Comparison of ENCODE assay signal across 8 mouse cellular contexts in genomic region chr2:163718526-163718925, GRCm38 (mm10). TPM values are rescaled to one million over a fixed set of nuclear protein-coding genes. Genes with fewer than 3 reads are reported as not detected.
DNase-seq lines count a peak whose midpoint lies in the region; ATAC-seq and TF ChIP-seq lines count a peak whose summit lies in the region.
"Had no signal": no experiment of that assay in that cellular context is flagged by ENCODE, and none has a peak within 500 bp of the region (broad histone marks: within the 10 kb centered on the region; RNA-seq: fewer than 3 reads in every experiment).

No protein-coding gene starts in this region.

- H3K9me3 ChIP-seq in liver, embryonic 16.5 days (replicated peaks; ENCODE audit: control insufficient read depth, low read length) = no peaks in the 10 kb centered on the region
- H3K9me3 ChIP-seq: lung, embryonic 15.5 days had no signal

- peak; percentile 62 for DNase-seq in gastrocnemius, adult 2 months
- no peak for DNase-seq in gastrocnemius, postnatal 10 days
- peak; percentile 57 for DNase-seq in kidney, adult 9 months
- DNase-seq in kidney, postnatal 10 days = no peak
- peak; percentile 26 for DNase-seq in gonadal fat pad, adult 2 months (ENCODE audit: low read depth)
- DNase-seq in lung, postnatal 4 days = no peak

- intact Hi-C loops in gastrocnemius, adult 2 months (cut with DNase I) = no loop called here

- H3K4me2 ChIP-seq in liver, embryonic 16.5 days (ENCODE audit: low read depth, low read length) = peak overlapping the region; percentile 38; the same call in 1 of the 2 replicates
- H3K4me2 ChIP-seq: lung, embryonic 15.5 days had no signal

- H3K4me3 ChIP-seq in gastrocnemius, adult 2 months = no peak overlapping the region
- H3K4me3 ChIP-seq in liver, embryonic 16.5 days (ENCODE audit: low read depth, low read length) = no peak overlapping the region
- H3K4me3 ChIP-seq: lung, embryonic 15.5 days had no signal

- no peaks in the 10 kb centered on the region for H3K36me3 ChIP-seq in liver, embryonic 16.5 days (ENCODE audit: control insufficient read depth, insufficient read depth)

- 63% methylated on average over 2 of the region's 2 CpGs for WGBS in liver, embryonic 16.5 days (ENCODE audit: insufficient replicate concordance)

- ATAC-seq in liver, embryonic 16.5 days (ENCODE audit: low read depth) = no peak

- H3K27me3 ChIP-seq in liver, embryonic 16.5 days (ENCODE audit: control insufficient read depth, insufficient read depth, low read depth, low read length) = no peaks in the 10 kb centered on the region
- H3K27me3 ChIP-seq: lung, embryonic 15.5 days had no signal

- H3K27ac ChIP-seq in gastrocnemius, adult 2 months = peak overlapping the region; percentile 87
- H3K27ac ChIP-seq in liver, embryonic 16.5 days (ENCODE audit: low read length) = 0 out of 2 replicates have a peak overlapping the region, but pooled peaks have one; percentile 39
- H3K27ac ChIP-seq: lung, embryonic 15.5 days had no signal

- H3K4me1 ChIP-seq in liver, embryonic 16.5 days (ENCODE audit: control insufficient read depth, low read depth, low read length) = peaks cover 15% of the 10 kb centered on the region

- TF ChIP-seq CTCF in gastrocnemius, adult 2 months (IDR thresholded peaks at IDR 0.05) = no peak

- no peak overlapping the region for H3K9ac ChIP-seq in liver, embryonic 16.5 days (ENCODE audit: low read depth, low read length)
- H3K9ac ChIP-seq: lung, embryonic 15.5 days had no signal

RNA-seq across cellular contexts. Expression of gene Ada, which starts 31.5 kb away (rescaled TPM):
- total RNA-seq in gastrocnemius, adult 2 months (2021) = under 1 TPM; 0.38 to 0.39 TPM
- 1 to 10 TPM; 1.1 to 2.4 TPM for total RNA-seq in gastrocnemius, postnatal 10 days (2021)
- polyA plus RNA-seq in gonadal fat pad, adult 2 months (2012; rRNA removed) = 3.4 and 3.8 TPM in 2 replicates
- polyA plus RNA-seq in liver, embryonic 16.5 days (2015; fragmentation: Nextera tagmentation; extraction: Ambion mirVana) = 3.4 and 3.5 TPM in 2 replicates

Comparison
In these comparisons a context has a peak if more than half of its experiments do, and no peak if none do; other contexts are left out.
1. DNase-seq: peak in gastrocnemius, adult 2 months (single experiment), kidney, adult 9 months (single experiment) and gonadal fat pad, adult 2 months (single experiment); none in gastrocnemius, postnatal 10 days (single experiment), kidney, postnatal 10 days (single experiment) and lung, postnatal 4 days (0 of 2).